Mouse (Mus musculus) midbrain, postnatal 0 days (tissue): ENCODE data around the gene Ttc6. TPM values are rescaled to one million over a fixed set of nuclear protein-coding genes. Genes with fewer than 3 reads are reported as not detected.
A peak's percentile ranks its signal among the peaks of the same experiment; 100 is the strongest.

Source experiments
- ATAC-seq: fragments of 200-750 bp; cut with Nextera tagmentation; 2 replicates; pipeline ENCODE4 v1.8.0; 2017; ENCODE audit warnings: moderate number of reproducible peaks, mild to moderate bottlenecking, moderate TSS enrichment, moderate library complexity; ENCODE audit not compliant: low FRiP score
- DNase-seq: peaks from one replicate; pipeline ENCODE4 v3.0.0-alpha.2; 2015; ENCODE audit warnings: low spot score
- H3K27ac ChIP-seq: fragments of 300-500 bp; sonication (generic); 2 replicates; pipeline ENCODE4 v1.5.1; 2014; ENCODE audit warnings: low read depth, mild to moderate bottlenecking, low read length, mixed read lengths
- H3K27me3 ChIP-seq: fragments of 300-500 bp; sonication (generic); 2 replicates; pipeline ENCODE4 v1.6.1; 2014; ENCODE audit warnings: low read length, control low read depth, mixed read lengths; ENCODE audit not compliant: insufficient read depth
- H3K36me3 ChIP-seq: fragments of 300-500 bp; sonication (generic); 2 replicates; pipeline ENCODE4 v1.6.1; 2014; ENCODE audit warnings: low read length, control low read depth, mixed read lengths; ENCODE audit not compliant: insufficient read depth
- H3K4me1 ChIP-seq: fragments of 300-500 bp; sonication (generic); 2 replicates; pipeline ENCODE4 v1.6.1; 2014; ENCODE audit warnings: mild to moderate bottlenecking, control low read depth, antibody characterized with exemption, low read length, mixed read lengths; ENCODE audit not compliant: insufficient read depth
- H3K4me2 ChIP-seq: fragments of 300-500 bp; sonication (generic); 2 replicates; pipeline ENCODE4 v1.6.1; 2014; ENCODE audit warnings: low read depth, mild to moderate bottlenecking, low read length, mixed read lengths; ENCODE audit not compliant: poor library complexity, severe bottlenecking
- H3K4me3 ChIP-seq: fragments of 300-500 bp; sonication (generic); 2 replicates; pipeline ENCODE4 v1.5.1; 2014; ENCODE audit warnings: low read depth, mild to moderate bottlenecking, low read length, moderate library complexity
- H3K9ac ChIP-seq: fragments of 300-500 bp; sonication (generic); replicated peaks from 2 replicates; pipeline ENCODE4 v1.6.1; 2014; ENCODE audit warnings: mild to moderate bottlenecking, low read length, moderate library complexity, mixed read lengths; ENCODE audit not compliant: poor library complexity, severe bottlenecking
- H3K9me3 ChIP-seq: fragments of 300-500 bp; sonication (generic); 2 replicates; pipeline ENCODE4 v1.6.1; 2016; ENCODE audit warnings: low read length, control low read depth
- CTCF ChIP-seq: IDR thresholded peaks from 2 replicates; pipeline ENCODE4 v1.5.1; 2016; ENCODE audit warnings: antibody characterized with exemption, mild to moderate bottlenecking
- WGBS: fragments of 180-500 bp; shearing (Covaris S2); extraction: QIAGEN DNeasy Blood & Tissue Kit; methylation state at CpG from one replicate; pipeline ENCODE4 v1.1.7; 2014; 5-methylcytosine and 5-hydroxymethylcytosine counted together
- polyA plus RNA-seq: library from polyadenylated mRNA; unstranded; fragments of >200 nt; fragmentation: Nextera tagmentation; extraction: Ambion mirVana; gene quantifications from 2 replicates; pipeline ENCODE4 v1.2.1, GENCODE M21; 2015
- total RNA-seq: library from RNA; depleted of rRNA; stranded (reverse); fragments of >200 nt; gene quantifications from 2 replicates; pipeline ENCODE4 v1.2.3, GENCODE M21; 2014

Gene Ttc6
- total and polyA plus RNA-seq, 2 experiments from 2014 or later, result 0.91 to 2.2 TPM

DNA sequence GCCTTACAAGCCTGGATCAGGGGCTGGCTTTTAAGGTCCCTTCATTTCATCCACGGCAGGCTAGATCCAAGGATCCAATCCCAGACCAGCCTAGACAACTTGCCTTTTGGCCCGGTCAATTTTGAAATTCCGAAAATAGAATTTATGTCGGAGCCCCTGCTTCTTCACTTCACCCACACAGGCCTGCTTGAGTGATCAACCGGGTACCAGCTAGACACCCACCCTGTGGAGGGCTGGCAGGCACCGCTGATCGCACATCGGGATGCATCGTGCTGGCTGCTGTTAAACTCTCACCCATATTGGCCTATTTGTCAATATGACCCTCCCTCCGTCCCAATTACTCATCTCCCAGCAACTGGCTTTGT is 20.3 kb upstream of the Ttc6 start:
- H3K36me3 ChIP-seq, result no peaks in the 10 kb centered on the region
- H3K9ac ChIP-seq, result no peak overlapping the region
- no peak for DNase-seq
- no peak overlapping the region for H3K27ac ChIP-seq
- H3K27me3 ChIP-seq, result peaks cover 81% of the 10 kb centered on the region
- no peaks in the 10 kb centered on the region for H3K9me3 ChIP-seq
- H3K4me3 ChIP-seq, result no peak overlapping the region
- 0 out of 2 replicates have a peak, but pooled peaks cover 7% of the 10 kb centered on the region for H3K4me1 ChIP-seq
- WGBS, result 2% methylated on average over 10 of the region's 10 CpGs
- no peak for ATAC-seq
- TF ChIP-seq CTCF, result no peak
- H3K4me2 ChIP-seq, result no peak overlapping the region

DNA sequence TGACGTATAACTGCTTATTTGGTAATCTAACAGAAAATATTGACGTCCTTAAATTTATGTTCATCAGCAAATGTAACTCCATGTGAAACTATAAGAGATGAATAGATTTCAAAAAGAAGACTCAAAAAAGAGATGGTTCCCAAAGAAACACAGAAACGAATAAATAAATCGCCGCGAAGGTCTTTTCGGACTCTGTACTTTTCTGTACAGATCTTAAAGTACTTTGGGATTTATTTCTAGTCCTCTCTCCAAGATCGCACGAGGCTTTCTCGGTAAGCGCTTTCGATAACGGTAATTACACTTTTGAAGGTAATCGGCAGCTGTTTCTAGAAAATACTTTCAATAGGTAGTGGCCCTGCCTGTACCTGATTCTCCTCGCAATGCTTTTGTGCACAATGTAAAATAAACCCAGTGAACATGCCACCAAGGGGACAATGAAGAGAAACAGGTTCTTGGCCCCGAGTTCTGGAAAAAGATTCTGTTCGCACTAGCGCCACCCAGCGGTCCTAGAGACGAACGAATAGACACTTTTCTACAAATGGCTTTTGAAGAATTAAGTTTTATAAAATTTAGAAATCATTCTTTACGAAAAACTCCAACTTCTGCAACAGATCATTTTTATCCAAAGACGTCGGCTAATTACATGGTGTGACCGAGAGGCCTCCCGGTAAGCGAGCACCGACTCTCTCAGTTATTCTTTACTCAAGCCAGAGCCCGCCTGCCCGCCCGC is 19.1 kb upstream of the Ttc6 start:
- Histone ChIP-seq H3K4me2 (peak overlapping the region; percentile 63), H3K27ac (no peak overlapping the region), H3K36me3 (no peaks in the 10 kb centered on the region), H3K4me1 (0 out of 2 replicates have a peak, but pooled peaks cover 7% of the 10 kb centered on the region), H3K9ac (no peak overlapping the region), H3K27me3 (peaks cover 82% of the 10 kb centered on the region), H3K9me3 (no peaks in the 10 kb centered on the region), H3K4me3 (peak overlapping the region; percentile 35)
- ATAC-seq, result no peak
- DNase-seq, result peak; percentile 81
- WGBS, result 2% methylated on average over 31 of the region's 31 CpGs
- peak; percentile 65 for TF ChIP-seq CTCF

DNA sequence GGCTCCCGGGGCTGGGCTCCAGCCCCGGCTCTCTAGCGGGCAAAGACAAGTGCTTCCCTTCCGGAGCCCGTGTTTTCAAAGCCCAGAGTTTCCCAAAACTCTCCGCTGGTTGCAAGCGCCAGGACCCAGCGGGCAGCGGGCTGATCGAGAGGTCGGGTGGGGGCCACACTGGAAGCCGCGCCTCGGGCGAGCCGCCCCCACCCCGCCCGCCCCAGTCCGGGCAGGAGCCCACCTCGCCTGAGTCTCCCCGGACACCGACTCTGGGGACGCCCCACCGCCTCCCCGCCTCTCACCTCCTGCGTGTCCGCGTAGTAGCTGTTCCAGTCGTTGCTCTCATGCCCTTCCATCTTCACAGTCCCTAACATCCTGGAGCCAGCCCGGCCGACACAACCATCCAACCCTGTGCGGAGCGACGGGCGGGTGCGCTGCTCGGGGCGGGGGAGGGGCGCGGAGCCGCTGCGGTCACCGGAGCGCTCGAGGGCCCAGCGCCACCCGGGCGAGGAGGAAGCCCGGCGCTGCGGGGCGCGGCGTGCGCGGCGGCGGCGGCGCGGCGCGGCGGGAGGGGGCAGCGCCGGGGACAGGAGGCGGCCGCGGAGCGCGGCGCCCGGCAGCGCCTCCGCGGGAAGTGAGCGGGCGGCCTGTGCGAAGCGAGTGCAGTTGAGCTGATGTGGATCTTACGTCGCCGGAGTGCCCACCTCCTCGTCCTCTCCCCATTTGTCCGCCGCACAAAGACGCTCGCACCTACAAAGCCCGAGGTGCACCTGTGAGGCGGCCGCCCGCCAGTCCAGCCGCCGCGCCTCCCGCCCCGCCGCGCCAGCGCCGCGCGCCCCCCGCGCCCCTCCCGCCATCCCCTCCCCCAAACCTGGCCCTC is 18.3 kb upstream of the Ttc6 start:
- no peaks in the 10 kb centered on the region for H3K36me3 ChIP-seq

GRCm38 (mm10) chr12:57546415-57547201 is 17.3 kb upstream of the Ttc6 start, which contains the start of gene Foxa1:
Gene Foxa1, minus strand, starts transcription at chr12:57546916.
- 1% methylated on average over 32 of the region's 32 CpGs for WGBS
- no peak for TF ChIP-seq CTCF
- Histone ChIP-seq H3K4me1 (0 out of 2 replicates have a peak, but pooled peaks cover 7% of the 10 kb centered on the region), H3K9ac (0 out of 2 replicates have a peak within 1 kb of the TSS, but pooled peaks have one; percentile 13), H3K4me3 (peak within 1 kb of the TSS; percentile 35), H3K4me2 (peak within 1 kb of the TSS; percentile 63), H3K9me3 (no peaks in the 10 kb centered on the region), H3K27me3 (peaks cover 84% of the 10 kb centered on the region), H3K36me3 (no peaks in the 10 kb centered on the region), H3K27ac (no peak within 1 kb of the TSS)
- DNase-seq, result no peak
- ATAC-seq, result no peak

More for the DNA sequence above, 18.3 kb upstream of the Ttc6 start:
- Histone ChIP-seq H3K27ac (no peak overlapping the region), H3K27me3 (peaks cover 87% of the 10 kb centered on the region), H3K4me1 (0 out of 2 replicates have a peak, but pooled peaks cover 7% of the 10 kb centered on the region), H3K4me3 (peak overlapping the region; percentile 35), H3K4me2 (peak overlapping the region; percentile 63), H3K9ac (0 out of 2 replicates have a peak overlapping the region, but pooled peaks have one; percentile 13), H3K9me3 (no peaks in the 10 kb centered on the region)
- ATAC-seq (peak; percentile 18; the same call in 1 of the 2 replicates), DNase-seq (no peak)
- under 1% methylated on average over 65 of the region's 106 CpGs for WGBS
- TF ChIP-seq CTCF, result no peak

DNA sequence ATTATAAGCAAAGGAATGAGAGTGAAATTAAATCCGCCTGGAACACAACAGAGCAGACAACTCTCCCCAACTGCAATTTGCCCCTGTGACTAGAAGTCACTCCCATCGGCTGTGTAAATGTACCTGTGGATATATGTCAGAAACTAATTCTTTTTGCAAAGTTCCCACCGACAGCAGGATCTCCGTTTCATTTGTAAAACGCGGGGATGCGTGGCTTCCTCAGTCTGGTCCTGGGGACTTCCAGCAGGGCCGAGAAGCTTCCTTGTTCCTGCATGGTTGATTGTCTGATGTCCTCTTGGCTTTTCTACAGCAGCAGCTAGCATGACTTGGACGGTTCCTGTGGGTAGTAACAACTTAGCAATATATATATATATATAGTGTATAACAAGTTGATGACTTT is 16.0 kb upstream of the Ttc6 start:
- H3K9me3 ChIP-seq, result no peaks in the 10 kb centered on the region
- ATAC-seq (no peak), DNase-seq (no peak)
- no peaks in the 10 kb centered on the region for H3K36me3 ChIP-seq
- TF ChIP-seq CTCF, result no peak
- 3% methylated on average over 9 of the region's 9 CpGs for WGBS
- no peak overlapping the region for H3K4me2 ChIP-seq
- no peak overlapping the region for H3K4me3 ChIP-seq
- 0 out of 2 replicates have a peak, but pooled peaks cover 7% of the 10 kb centered on the region for H3K4me1 ChIP-seq
- no peak overlapping the region for H3K27ac ChIP-seq
- H3K9ac ChIP-seq, result no peak overlapping the region
- H3K27me3 ChIP-seq, result peaks cover 84% of the 10 kb centered on the region
